Mouse (Mus musculus) C2C12 (cell line): Measurements from ENCODE around the gene Kdm4b.

Experiments used
- CEBPB ChIP-seq: IDR thresholded peaks from one replicate; pipeline ENCODE4 v1.6.1; 2011; ENCODE audit warnings: low read depth, mild to moderate bottlenecking, control low read depth, moderate library complexity
- CTCF ChIP-seq: IDR thresholded peaks from one replicate; pipeline ENCODE4 v1.5.1; 2011; ENCODE audit not compliant: control insufficient read depth, insufficient read depth, insufficient read length
- MYOD1 ChIP-seq: IDR thresholded peaks from one replicate; pipeline ENCODE4 v1.6.1; 2011; ENCODE audit warnings: low read depth; ENCODE audit not compliant: control insufficient read depth, insufficient read length
- USF1 ChIP-seq: IDR thresholded peaks from one replicate; pipeline ENCODE4 v1.6.1; 2011; ENCODE audit warnings: low read depth, mild to moderate bottlenecking, control low read depth, moderate library complexity

- no peak for TF ChIP-seq CTCF
- no peak for TF ChIP-seq CEBPB
- no peak for TF ChIP-seq USF1
- no peak for TF ChIP-seq MYOD1
Measured at GRCm38 (mm10) chr17:56407379-56407778, 81.5 kb downstream of the Kdm4b start.
